Mouse (Mus musculus) neural tube, embryonic 11.5 days (tissue): ENCODE data around the gene Fgf18. TPM values are rescaled to one million over a fixed set of nuclear protein-coding genes. Genes with fewer than 3 reads are reported as not detected.

ENCODE experiments used
- ATAC-seq: fragments of 200-750 bp; cut with Nextera tagmentation; 2 replicates; pipeline ENCODE4 v1.8.0; 2017; ENCODE audit warnings: moderate number of reproducible peaks, mild to moderate bottlenecking, moderate TSS enrichment, moderate library complexity; ENCODE audit not compliant: insufficient read depth, low FRiP score, low TSS enrichment
- DNase-seq: peaks from one replicate; pipeline ENCODE4 v3.0.0-alpha.2; 2015; ENCODE audit warnings: low spot score
- H3K27ac ChIP-seq: fragments of 300-500 bp; sonication (generic); 2 replicates; pipeline ENCODE4 v1.5.1; 2014; ENCODE audit warnings: low read depth, mild to moderate bottlenecking, low read length
- H3K27me3 ChIP-seq: fragments of 300-500 bp; sonication (generic); 2 replicates; pipeline ENCODE4 v1.6.1; 2014; ENCODE audit warnings: mild to moderate bottlenecking, low read length, mixed read lengths; ENCODE audit not compliant: control insufficient read depth, insufficient read depth
- H3K36me3 ChIP-seq: fragments of 300-500 bp; sonication (generic); 2 replicates; pipeline ENCODE4 v1.6.1; 2014; ENCODE audit warnings: mild to moderate bottlenecking, low read length, moderate library complexity, mixed read lengths; ENCODE audit not compliant: control insufficient read depth, insufficient read depth
- H3K4me1 ChIP-seq: fragments of 300-500 bp; sonication (generic); 2 replicates; pipeline ENCODE4 v1.6.1; 2014; ENCODE audit warnings: low read length, mixed read lengths; ENCODE audit not compliant: control insufficient read depth, insufficient read depth
- H3K4me2 ChIP-seq: fragments of 300-500 bp; sonication (generic); 2 replicates; pipeline ENCODE4 v1.6.1; 2014; ENCODE audit warnings: low read depth, mild to moderate bottlenecking, moderate library complexity
- H3K4me3 ChIP-seq: fragments of 300-500 bp; sonication (generic); 2 replicates; pipeline ENCODE4 v1.5.1; 2014; ENCODE audit warnings: low read depth, low read length
- H3K9ac ChIP-seq: fragments of 300-500 bp; sonication (generic); 2 replicates; pipeline ENCODE4 v1.6.1; 2014; ENCODE audit warnings: mild to moderate bottlenecking, low read length
- H3K9me3 ChIP-seq: fragments of 300-500 bp; sonication (generic); 2 replicates; pipeline ENCODE4 v1.6.1; 2016; ENCODE audit warnings: low read length; ENCODE audit not compliant: control insufficient read depth
- WGBS: fragments of 180-500 bp; shearing (Covaris S2); extraction: QIAGEN DNeasy Blood & Tissue Kit; methylation state at CpG from one replicate; pipeline ENCODE4 v1.1.7; 2014; 5-methylcytosine and 5-hydroxymethylcytosine counted together
- polyA plus RNA-seq: library from polyadenylated mRNA; unstranded; fragments of >200 nt; fragmentation: Nextera tagmentation; extraction: Ambion mirVana; gene quantifications from 2 replicates; pipeline ENCODE4 v1.2.1, GENCODE M21; 2014

Gene Fgf18
- polyA plus RNA-seq, 1 experiment from 2014 or later = 9.9 TPM

GRCm38 (mm10) chr11:33079424-33079823, 67.8 kb downstream of the Fgf18 start:
- no peak overlapping the region for H3K9ac ChIP-seq
- 61% methylated on average over 6 of the region's 6 CpGs for WGBS
- no peaks in the 10 kb centered on the region for H3K27me3 ChIP-seq
- DNase-seq (no peak), ATAC-seq (no peak)
- H3K4me2 ChIP-seq = no peak overlapping the region
- no peaks in the 10 kb centered on the region for H3K9me3 ChIP-seq
- H3K4me1 ChIP-seq = 0 out of 2 replicates have a peak, but pooled peaks cover 4% of the 10 kb centered on the region
- no peak overlapping the region for H3K27ac ChIP-seq
- H3K4me3 ChIP-seq = no peak overlapping the region
- no peaks in the 10 kb centered on the region for H3K36me3 ChIP-seq

- DNase-seq (peak; percentile 30), ATAC-seq (no peak)
- Histone ChIP-seq H3K27ac (no peak overlapping the region), H3K4me1 (0 out of 2 replicates have a peak, but pooled peaks cover 4% of the 10 kb centered on the region), H3K9me3 (no peaks in the 10 kb centered on the region), H3K4me2 (no peak overlapping the region), H3K9ac (no peak overlapping the region), H3K27me3 (no peaks in the 10 kb centered on the region), H3K36me3 (no peaks in the 10 kb centered on the region), H3K4me3 (no peak overlapping the region)
- 36% methylated on average over 7 of the region's 7 CpGs for WGBS
Measured at GRCm38 (mm10) chr11:33078036-33078435, 69.2 kb downstream of the Fgf18 start.

GRCm38 (mm10) chr11:33075293-33075692, 71.9 kb downstream of the Fgf18 start:
- Histone ChIP-seq H3K36me3 (no peaks in the 10 kb centered on the region), H3K4me3 (no peak overlapping the region), H3K9ac (no peak overlapping the region), H3K4me1 (0 out of 2 replicates have a peak, but pooled peaks cover 4% of the 10 kb centered on the region), H3K27ac (no peak overlapping the region), H3K9me3 (no peaks in the 10 kb centered on the region), H3K4me2 (no peak overlapping the region), H3K27me3 (no peaks in the 10 kb centered on the region)
- ATAC-seq (no peak), DNase-seq (no peak)
- WGBS = 65% methylated on average over 8 of the region's 8 CpGs

- DNase-seq (no peak), ATAC-seq (no peak)
- Histone ChIP-seq H3K27ac (no peak overlapping the region), H3K36me3 (no peaks in the 10 kb centered on the region), H3K27me3 (no peaks in the 10 kb centered on the region), H3K9ac (no peak overlapping the region), H3K4me2 (no peak overlapping the region), H3K4me3 (no peak overlapping the region), H3K4me1 (0 out of 2 replicates have a peak, but pooled peaks cover 4% of the 10 kb centered on the region), H3K9me3 (no peaks in the 10 kb centered on the region)
- WGBS = 74% methylated on average over 7 of the region's 7 CpGs
Measured at GRCm38 (mm10) chr11:33074541-33074940, 72.7 kb downstream of the Fgf18 start.

- H3K27me3 ChIP-seq = no peaks in the 10 kb centered on the region
- 85% methylated on average over 5 of the region's 5 CpGs for WGBS
- H3K27ac ChIP-seq = no peak overlapping the region
- no peaks in the 10 kb centered on the region for H3K36me3 ChIP-seq
- ATAC-seq (no peak), DNase-seq (no peak)
- no peak overlapping the region for H3K4me3 ChIP-seq
- H3K4me2 ChIP-seq = no peak overlapping the region
- no peaks in the 10 kb centered on the region for H3K4me1 ChIP-seq
- no peaks in the 10 kb centered on the region for H3K9me3 ChIP-seq
- no peak overlapping the region for H3K9ac ChIP-seq
Measured at GRCm38 (mm10) chr11:33071358-33071922, 75.8 kb downstream of the Fgf18 start.

GRCm38 (mm10) chr11:33070520-33070919, 76.7 kb downstream of the Fgf18 start:
- no peaks in the 10 kb centered on the region for H3K4me1 ChIP-seq
- H3K4me2 ChIP-seq = no peak overlapping the region
- peak; percentile 33 for DNase-seq
- no peaks in the 10 kb centered on the region for H3K27me3 ChIP-seq
- H3K4me3 ChIP-seq = no peak overlapping the region
- no peaks in the 10 kb centered on the region for H3K36me3 ChIP-seq
- ATAC-seq = peak; percentile 45; the same call in 1 of the 2 replicates
- no peak overlapping the region for H3K9ac ChIP-seq
- 61% methylated on average over 6 of the region's 6 CpGs for WGBS
- H3K9me3 ChIP-seq = no peaks in the 10 kb centered on the region
- no peak overlapping the region for H3K27ac ChIP-seq

Other genes starting within 250 kb of the Fgf18 start
- 1,037 and 1,076 TPM in 2 replicates for gene Npm1, start 15.8 kb upstream of the Fgf18 start, polyA plus RNA-seq
- gene Tlx3, start 56.2 kb upstream of the Fgf18 start, polyA plus RNA-seq = 22.4 and 28.5 TPM in 2 replicates
- gene Gm12117, start 129.3 kb upstream of the Fgf18 start, polyA plus RNA-seq = not detected in 2 replicates